Mouse (Mus musculus) liver, adult 2 months (tissue): ENCODE measurements around the gene Ahdc1. TPM values are rescaled to one million over a fixed set of nuclear protein-coding genes. Genes with fewer than 3 reads are reported as not detected.

Experiments used
- DNase-seq: peaks from one replicate; pipeline ENCODE4 v3.0.0-alpha.2; 2011; ENCODE audit warnings: low read depth, low spot score; ENCODE audit errors: extremely low read depth
- H3K27ac ChIP-seq: fragments of 200-500 bp; replicated peaks from 2 replicates; pipeline ENCODE4 v1.5.1; 2012; ENCODE audit warnings: low read depth, mild to moderate bottlenecking, control low read depth, inconsistent platforms, low read length; ENCODE audit not compliant: insufficient read depth
- H3K27me3 ChIP-seq: fragments of 200-500 bp; 2 replicates; pipeline ENCODE4 v1.6.1; 2012; ENCODE audit warnings: mild to moderate bottlenecking, moderate library complexity, low read length, inconsistent platforms; ENCODE audit not compliant: control insufficient read depth, insufficient read depth
- H3K36me3 ChIP-seq: fragments of 200-500 bp; 2 replicates; pipeline ENCODE4 v1.6.1; 2012; ENCODE audit warnings: low read length, inconsistent platforms; ENCODE audit not compliant: control insufficient read depth, insufficient read depth
- H3K4me1 ChIP-seq: fragments of 200-500 bp; 2 replicates; pipeline ENCODE4 v1.6.1; 2011; ENCODE audit warnings: low read length; ENCODE audit not compliant: control insufficient read depth, insufficient read depth
- H3K4me3 ChIP-seq: fragments of 200-500 bp; 2 replicates; pipeline ENCODE4 v1.5.1; 2011; ENCODE audit warnings: low read depth, mild to moderate bottlenecking, control low read depth, low read length, moderate library complexity; ENCODE audit not compliant: insufficient read depth
- H3K79me2 ChIP-seq: fragments of 200-500 bp; 2 replicates; pipeline ENCODE4 v1.6.1; 2012; ENCODE audit warnings: inconsistent platforms, mild to moderate bottlenecking, low read length, moderate library complexity; ENCODE audit not compliant: control insufficient read depth, insufficient read depth
- H3K9ac ChIP-seq: fragments of 200-500 bp; 2 replicates; pipeline ENCODE4 v1.6.1; 2012; ENCODE audit warnings: low read depth, mild to moderate bottlenecking, control low read depth, inconsistent platforms, low read length
- CTCF ChIP-seq: fragments of 200-500 bp; IDR thresholded peaks from 2 replicates; pipeline ENCODE4 v1.5.1; 2011; ENCODE audit warnings: low read depth, low read length, control low read depth
- POLR2A ChIP-seq: fragments of 200-500 bp; IDR thresholded peaks from 2 replicates; pipeline ENCODE4 v1.6.1; 2011; ENCODE audit warnings: low read length, control low read depth; ENCODE audit not compliant: insufficient read depth; ENCODE audit errors: extremely low read depth
- WGBS: fragments of 180-500 bp; shearing (Covaris S2); methylation state at CpG from one replicate; pipeline ENCODE4 v1.1.7; 2018; 5-methylcytosine and 5-hydroxymethylcytosine counted together
- polyA plus RNA-seq: library from polyadenylated mRNA; depleted of rRNA; stranded (reverse); fragments of >200 nt; gene quantifications from 2 replicates; pipeline ENCODE4 v1.2.3, GENCODE M21; 2012
- total RNA-seq: library from RNA; depleted of rRNA; stranded (reverse); fragments of >200 nt; gene quantifications from 2 replicates; pipeline ENCODE4 v1.2.3, GENCODE M21; 2014

Gene Ahdc1
- total and polyA plus RNA-seq, 2 experiments = 2.4 to 8.7 TPM

- Histone ChIP-seq H3K4me1 (peaks cover 7% of the 10 kb centered on the region), H3K27me3 (no peaks in the 10 kb centered on the region), H3K9ac (no peak overlapping the region), H3K27ac (no peak overlapping the region), H3K79me2 (no peaks in the 10 kb centered on the region), H3K4me3 (no peak overlapping the region), H3K36me3 (no peaks in the 10 kb centered on the region)
- WGBS = 67% methylated on average over 6 of the region's 6 CpGs
- no peak for DNase-seq
- TF ChIP-seq POLR2A = no peak
- TF ChIP-seq CTCF = no peak
These were observed 28.1 kb upstream of the Ahdc1 start for GRCm38 (mm10) chr4:132982999-132983398.

GRCm38 (mm10) chr4:132983664-132984512 lies 27.2 kb upstream of the Ahdc1 start:
- no peaks in the 10 kb centered on the region for H3K36me3 ChIP-seq
- TF ChIP-seq POLR2A = no peak
- no peak for TF ChIP-seq CTCF
- no peak overlapping the region for H3K9ac ChIP-seq
- H3K4me3 ChIP-seq = no peak overlapping the region
- H3K27ac ChIP-seq = no peak overlapping the region
- H3K4me1 ChIP-seq = peaks cover 2% of the 10 kb centered on the region
- no peak for DNase-seq
- H3K79me2 ChIP-seq = no peaks in the 10 kb centered on the region
- 80% methylated on average over 7 of the region's 7 CpGs for WGBS
- no peaks in the 10 kb centered on the region for H3K27me3 ChIP-seq

GRCm38 (mm10) chr4:132988581-132989355 lies 22.3 kb upstream of the Ahdc1 start:
- no peak overlapping the region for H3K9ac ChIP-seq
- no peaks in the 10 kb centered on the region for H3K4me1 ChIP-seq
- no peaks in the 10 kb centered on the region for H3K79me2 ChIP-seq
- no peaks in the 10 kb centered on the region for H3K36me3 ChIP-seq
- no peak overlapping the region for H3K27ac ChIP-seq
- DNase-seq = no peak
- no peaks in the 10 kb centered on the region for H3K27me3 ChIP-seq
- 95% methylated on average over 6 of the region's 6 CpGs for WGBS
- no peak for TF ChIP-seq CTCF
- TF ChIP-seq POLR2A = no peak
- no peak overlapping the region for H3K4me3 ChIP-seq

GRCm38 (mm10) chr4:132993553-132993952 lies 17.5 kb upstream of the Ahdc1 start:
- H3K4me3 ChIP-seq = no peak overlapping the region
- no peak for DNase-seq
- no peaks in the 10 kb centered on the region for H3K36me3 ChIP-seq
- H3K9ac ChIP-seq = no peak overlapping the region
- no peaks in the 10 kb centered on the region for H3K4me1 ChIP-seq
- TF ChIP-seq POLR2A (no peak), CTCF (no peak)
- WGBS = 85% methylated on average over 4 of the region's 4 CpGs
- H3K27ac ChIP-seq = no peak overlapping the region
- no peaks in the 10 kb centered on the region for H3K27me3 ChIP-seq
- H3K79me2 ChIP-seq = no peaks in the 10 kb centered on the region

DNA sequence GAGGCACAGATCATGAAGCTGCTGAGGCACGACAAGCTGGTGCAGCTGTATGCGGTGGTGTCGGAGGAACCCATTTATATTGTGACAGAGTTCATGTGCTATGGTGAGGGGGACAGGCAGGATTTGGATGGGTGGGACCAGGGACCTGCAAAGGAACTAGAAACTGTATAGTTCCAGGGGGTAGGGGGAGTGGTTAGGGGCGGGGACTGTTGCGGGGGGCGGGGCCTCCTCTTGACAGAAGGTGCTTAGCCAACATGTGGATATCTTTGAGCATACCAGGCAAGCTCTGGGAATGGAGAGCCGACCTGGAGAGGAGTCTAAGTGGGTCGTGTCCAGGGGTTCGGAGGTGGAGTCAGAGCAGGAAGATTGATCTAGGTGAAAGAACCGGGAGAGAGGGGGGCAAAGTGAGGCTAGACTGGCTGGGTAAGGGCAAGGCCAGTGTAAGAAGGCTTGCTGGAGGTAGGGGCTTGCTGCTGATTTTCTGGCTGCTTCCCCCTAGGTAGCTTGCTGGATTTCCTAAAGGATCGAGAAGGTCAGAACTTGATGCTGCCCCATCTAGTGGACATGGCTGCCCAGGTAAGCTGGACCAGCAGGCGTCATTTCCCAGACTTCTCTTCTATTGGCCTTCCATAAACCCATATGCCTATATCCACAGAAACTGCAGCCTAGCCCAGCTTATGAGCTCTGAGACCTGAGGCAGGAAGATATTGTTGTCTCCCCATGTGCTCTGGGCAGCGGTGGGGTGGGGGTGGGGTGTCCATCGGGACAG lies 13.4 kb upstream of the Ahdc1 start:
- no peak overlapping the region for H3K9ac ChIP-seq
- 47% methylated on average over 14 of the region's 14 CpGs for WGBS
- H3K4me3 ChIP-seq = no peak overlapping the region
- TF ChIP-seq POLR2A (no peak), CTCF (peak; percentile 54)
- H3K27me3 ChIP-seq = no peaks in the 10 kb centered on the region
- DNase-seq = peak; percentile 33
- no peaks in the 10 kb centered on the region for H3K4me1 ChIP-seq
- no peaks in the 10 kb centered on the region for H3K79me2 ChIP-seq
- no peak overlapping the region for H3K27ac ChIP-seq
- H3K36me3 ChIP-seq = no peaks in the 10 kb centered on the region
